Mouse (Mus musculus) embryo, embryonic 10.5 days (tissue): ENCODE measurements at regions not wholly inside any gene's neighbourhood (a gene's known extent, or its start where the extent isn't known, plus 50 kb on each side); places are given as distances from the start of the nearest gene placed in this dataset.

ENCODE experiments used
- DNase-seq: peaks from one replicate; pipeline ENCODE4 v3.0.0-alpha.2; 2015; ENCODE audit warnings: low spot score

DNA sequence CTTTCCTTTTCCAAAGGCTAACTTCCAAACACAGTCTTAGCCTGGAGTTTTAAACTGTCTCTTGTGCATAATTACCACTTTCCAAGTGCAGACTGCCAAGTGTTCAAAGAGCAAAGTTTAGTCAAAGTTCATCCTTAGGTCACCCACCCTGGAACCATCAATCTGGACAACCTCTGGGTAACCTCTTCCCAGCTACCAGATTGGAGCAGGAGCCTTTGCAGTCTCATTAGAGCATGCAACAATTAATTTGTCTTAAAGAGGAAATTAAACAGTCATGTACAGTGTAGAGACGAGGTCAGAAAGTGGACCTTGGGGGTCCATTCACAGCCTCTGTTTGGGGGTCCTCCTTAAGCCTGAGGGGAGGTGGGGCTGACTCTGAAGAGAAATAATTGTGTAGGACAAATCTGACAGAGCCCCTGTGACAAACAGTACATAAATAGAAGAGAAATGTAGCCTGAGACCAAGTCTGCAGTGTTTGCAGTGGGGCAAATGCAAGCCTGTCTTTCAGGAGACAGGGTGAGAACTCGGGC, 292.9 kb downstream of the Tmem161b start:
- DNase-seq = peak; percentile 84
